Mouse (Mus musculus) ovary, postnatal 36 days (tissue): ENCODE results near the gene Serpina9.
A peak's percentile ranks its signal among the peaks of the same experiment; 100 is the strongest.

Experiments
- DNase-seq: peaks from one replicate; pipeline ENCODE4 v3.0.0; 2022; ENCODE audit warnings: low spot score, mixed read lengths

The Serpina9 gene

DNA sequence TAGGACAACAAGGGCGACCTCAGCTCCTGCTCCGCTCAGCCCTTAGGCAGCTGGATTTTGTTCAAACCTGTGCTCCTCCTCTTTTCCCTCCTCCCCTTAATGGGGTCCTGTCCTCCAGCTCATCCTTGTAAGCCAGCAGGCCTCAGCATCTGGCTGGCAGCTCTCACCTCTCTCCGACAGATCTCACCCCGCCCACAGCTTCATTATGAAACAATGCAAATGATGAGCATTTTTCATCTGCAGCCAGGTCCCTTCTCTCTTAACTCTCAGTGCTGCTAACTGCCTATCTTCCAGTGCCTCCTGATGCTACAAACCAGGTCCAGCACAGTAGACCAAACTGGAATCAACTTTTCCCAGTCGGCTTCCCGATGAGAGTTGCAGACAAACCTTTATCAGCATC lies at the start of gene Serpina9:
Serpina9 (minus strand) TSS at position 136 of the 400 bp plus-strand sequence.
- DNase-seq = no peak

GRCm38 (mm10) chr12:104061862-104062261 lies 48.3 kb upstream of the Serpina9 start:
- DNase-seq = no peak

DNA sequence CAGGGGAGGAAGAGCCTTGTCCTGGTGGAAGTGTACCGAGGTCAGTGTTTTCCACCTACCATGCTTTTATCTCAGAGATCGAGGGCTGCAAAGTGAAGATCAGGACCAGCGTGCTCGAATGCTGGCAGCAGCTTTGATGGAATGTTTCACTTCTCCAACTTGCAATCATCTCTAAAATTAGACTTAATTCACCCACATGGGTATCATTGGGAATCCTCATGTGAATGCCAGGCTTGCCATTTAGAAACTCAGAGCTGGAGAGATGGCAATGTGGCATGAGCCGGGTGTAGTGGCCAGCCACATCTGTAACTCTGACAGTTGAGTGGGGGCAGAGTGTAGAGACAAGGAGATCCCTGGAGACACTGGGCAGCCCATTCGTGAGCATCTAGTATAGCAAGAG lies 46.6 kb upstream of the Serpina9 start:
- DNase-seq = no peak

DNA sequence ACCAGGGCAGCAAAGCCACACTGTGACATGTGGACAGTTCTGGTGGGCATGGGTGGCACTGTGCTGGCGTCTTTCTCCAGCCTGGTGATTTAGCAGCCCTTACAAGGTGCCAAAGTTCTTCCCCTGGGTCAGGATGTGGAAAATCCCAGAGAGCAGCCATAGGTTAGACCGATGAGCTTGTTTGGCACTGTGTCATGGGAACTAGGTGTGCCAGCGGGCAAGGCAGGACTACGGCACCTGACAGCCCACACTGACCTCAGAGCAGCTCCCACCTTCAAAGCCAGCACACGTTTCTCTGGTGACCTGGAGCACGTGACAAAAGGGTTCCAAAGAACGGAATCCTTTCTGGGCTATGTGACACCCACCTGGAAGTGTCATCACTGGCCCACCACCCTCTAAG lies 44.0 kb upstream of the Serpina9 start:
- no peak for DNase-seq

GRCm38 (mm10) chr12:104057050-104057449 lies 43.5 kb upstream of the Serpina9 start:
- no peak for DNase-seq

- no peak for DNase-seq
These were observed 42.2 kb upstream of the Serpina9 start for GRCm38 (mm10) chr12:104055755-104056154.

DNA sequence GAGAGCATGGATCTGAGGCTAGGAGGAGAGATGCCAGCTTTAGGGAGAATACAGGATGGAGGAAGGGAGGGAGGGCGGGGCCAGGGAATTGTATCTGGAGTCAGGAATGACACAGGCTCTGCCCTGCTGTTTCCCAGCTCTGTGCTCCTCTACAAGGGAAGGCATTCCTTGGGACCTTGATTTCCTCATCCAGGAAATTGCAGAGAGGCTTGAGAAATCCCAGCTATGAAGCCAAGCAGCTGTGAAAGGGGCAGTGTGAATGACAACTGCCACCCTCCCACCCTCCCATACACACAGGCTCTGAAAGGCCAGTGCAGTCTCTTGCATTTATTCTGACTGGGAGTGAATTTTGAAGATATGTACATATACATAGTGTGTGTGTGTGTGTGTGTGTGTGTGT lies 40.4 kb upstream of the Serpina9 start:
- no peak for DNase-seq

GRCm38 (mm10) chr12:104045713-104046112 lies 32.2 kb upstream of the Serpina9 start:
- DNase-seq = no peak

DNA sequence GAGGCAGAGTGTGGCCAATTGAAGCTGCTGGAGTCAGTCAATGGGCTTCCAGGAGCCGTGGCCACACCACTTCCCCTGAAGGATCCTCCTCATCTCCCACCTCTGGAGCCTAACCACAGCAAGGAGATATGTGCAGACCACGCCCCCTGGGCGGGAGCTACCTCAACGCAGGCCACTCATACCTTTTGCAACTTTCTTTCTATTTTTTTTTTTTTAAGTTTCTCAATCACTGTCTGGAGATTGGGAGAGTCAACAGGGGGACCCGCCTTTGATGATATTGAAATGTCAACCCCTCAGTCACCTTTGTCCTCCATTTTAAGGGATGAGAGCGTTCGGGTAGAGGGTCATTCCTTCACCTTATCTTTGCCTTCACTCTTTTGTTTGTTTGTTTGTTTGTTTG lies 30.8 kb upstream of the Serpina9 start, which contains the start of gene Serpina12:
Serpina12 (minus strand) TSS at position 101 of the 400 bp plus-strand sequence.
- DNase-seq = no peak

DNA sequence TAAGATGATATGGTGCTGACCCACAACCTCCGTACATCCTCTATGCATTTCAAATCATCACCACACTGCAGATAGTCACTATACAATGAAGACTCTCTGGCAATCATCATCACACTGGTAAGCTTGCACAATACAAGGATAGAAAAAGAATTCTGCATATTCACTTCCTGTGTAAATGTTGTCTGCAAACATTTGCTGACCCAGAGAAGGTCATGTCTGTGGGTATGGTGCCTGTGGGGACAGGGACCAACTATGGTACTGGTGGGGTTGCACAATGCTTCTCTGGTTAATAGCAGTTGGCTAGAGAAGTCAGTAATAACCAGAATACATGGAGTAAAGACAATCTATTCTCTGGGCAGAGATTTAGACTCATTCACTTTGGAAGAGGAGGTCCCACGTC lies 29.2 kb upstream of the Serpina9 start:
- no peak for DNase-seq

GRCm38 (mm10) chr12:104041401-104041800 lies 27.8 kb upstream of the Serpina9 start:
- DNase-seq = peak; percentile 27

DNA sequence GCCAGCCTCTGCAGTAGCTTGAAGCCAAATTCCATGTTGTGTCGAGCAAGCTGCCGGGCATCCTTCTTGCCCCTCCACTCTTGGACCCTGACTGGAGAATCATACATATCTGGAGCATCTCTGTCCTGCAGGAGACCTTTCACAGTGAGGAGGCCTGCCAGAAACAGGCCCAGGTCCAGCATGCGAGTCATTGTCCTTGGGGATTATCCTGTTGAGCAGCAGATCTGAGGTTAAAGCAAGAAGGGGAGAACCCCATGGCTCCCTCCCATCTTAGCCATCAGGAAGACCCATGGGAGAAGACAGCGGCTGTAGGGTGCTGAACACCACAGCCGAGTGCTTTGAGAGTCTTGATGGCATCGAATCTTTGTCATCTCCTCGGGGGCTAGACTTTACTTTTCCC lies 24.6 kb upstream of the Serpina9 start:
- no peak for DNase-seq

DNA sequence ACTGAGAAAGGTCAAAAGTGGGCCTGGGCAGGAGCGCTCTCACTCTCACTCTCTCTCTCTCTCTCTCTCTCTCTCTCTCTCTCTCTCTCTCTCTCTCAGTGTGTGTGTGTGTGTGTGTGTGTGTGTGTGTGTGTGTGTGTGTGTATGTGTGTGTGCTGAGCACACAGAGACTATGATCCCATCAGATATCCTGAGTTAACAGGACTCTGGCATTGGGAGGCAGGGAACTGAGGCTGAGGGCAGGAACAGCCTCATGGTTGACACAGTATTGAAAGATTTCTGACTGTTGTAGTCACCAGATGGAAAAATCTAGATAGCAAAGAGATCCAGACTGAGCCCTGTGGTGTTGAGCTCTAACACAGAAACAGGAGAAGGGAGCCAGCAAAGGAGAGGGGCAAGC lies 20.2 kb upstream of the Serpina9 start:
- DNase-seq = no peak

DNA sequence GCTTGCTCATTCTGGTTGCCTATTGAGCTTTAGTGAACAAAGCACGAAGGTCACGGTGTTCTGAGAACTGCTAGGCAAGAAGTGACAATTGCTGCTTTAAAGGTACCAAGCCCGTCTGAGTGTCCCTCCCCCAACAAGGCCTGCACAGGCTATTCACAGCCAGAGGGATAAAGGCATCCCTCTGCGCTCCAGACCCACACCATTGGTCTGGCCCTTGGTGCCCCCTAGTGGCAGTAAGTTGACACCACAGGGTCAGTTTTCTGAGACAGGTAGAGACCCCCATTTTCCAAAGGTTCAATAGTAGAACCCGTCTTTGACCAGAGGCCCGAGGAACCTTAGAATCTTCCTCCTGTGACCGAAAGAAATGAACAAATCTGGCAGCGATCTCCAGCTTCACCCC lies 16.4 kb upstream of the Serpina9 start:
- DNase-seq = peak; percentile 39

- DNase-seq = no peak
These were observed 1.7 kb upstream of the Serpina9 start for GRCm38 (mm10) chr12:104015280-104015679.

- no peak for DNase-seq
These were observed 8.9 kb downstream of the Serpina9 start for GRCm38 (mm10) chr12:104004689-104005088.

DNA sequence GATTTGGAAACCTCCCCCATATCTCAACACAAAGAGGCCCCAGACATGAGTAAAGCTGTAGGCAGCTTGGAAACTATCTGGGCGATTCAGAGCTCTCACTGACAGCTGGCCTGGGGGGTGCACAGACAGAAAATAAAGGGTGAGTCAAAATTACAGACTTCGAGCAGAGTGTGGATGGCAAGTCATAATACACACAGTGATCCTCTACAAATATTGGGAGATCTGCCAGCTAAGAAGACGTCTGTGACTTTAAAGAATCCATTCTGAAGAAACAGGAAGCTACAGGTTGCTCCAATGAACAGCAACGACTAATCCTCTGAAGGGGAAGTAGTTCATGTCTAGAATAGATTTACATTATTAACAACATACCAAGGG lies 10.3 kb downstream of the Serpina9 start:
- no peak for DNase-seq

GRCm38 (mm10) chr12:104002569-104003237 lies 10.9 kb downstream of the Serpina9 start:
- peak; percentile 36 for DNase-seq

DNA sequence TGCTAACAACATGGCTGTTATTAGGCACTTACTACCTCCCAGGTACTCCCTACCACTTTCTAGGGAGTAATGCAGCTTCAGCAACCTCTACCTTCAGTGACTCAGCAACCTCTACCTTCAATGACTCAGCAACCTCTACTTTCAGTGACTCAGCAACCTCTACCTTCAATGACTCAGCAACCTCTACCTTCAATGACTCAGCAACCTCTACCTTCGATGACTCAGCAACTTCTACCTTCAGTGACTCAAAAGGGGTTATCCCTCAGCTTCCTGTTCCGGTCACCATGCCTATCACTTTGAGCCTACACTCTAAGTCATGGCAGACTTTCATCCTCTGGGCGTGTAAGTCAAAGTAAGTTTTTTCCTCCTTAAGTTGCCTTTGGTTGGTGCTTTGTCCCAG lies 13.0 kb downstream of the Serpina9 start:
- no peak for DNase-seq

DNA sequence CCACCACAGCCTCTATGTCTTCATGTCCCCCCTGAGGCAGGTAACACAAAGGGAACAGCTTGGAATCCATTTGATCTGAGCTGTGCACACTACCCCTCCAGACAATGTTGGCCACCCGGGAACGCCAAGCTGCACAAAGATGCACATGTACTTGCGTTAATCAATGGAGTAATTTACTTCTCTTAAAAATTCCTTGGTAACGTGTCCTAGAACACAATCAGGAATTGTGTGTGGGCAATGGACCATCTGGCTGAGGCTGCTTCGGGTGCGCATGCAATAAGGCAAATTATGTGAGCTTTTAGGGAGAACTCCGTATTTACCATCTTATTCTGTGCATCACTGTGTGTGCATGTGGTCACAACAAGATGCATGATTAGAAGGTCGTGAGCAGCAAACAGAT lies 13.9 kb downstream of the Serpina9 start:
- no peak for DNase-seq

DNA sequence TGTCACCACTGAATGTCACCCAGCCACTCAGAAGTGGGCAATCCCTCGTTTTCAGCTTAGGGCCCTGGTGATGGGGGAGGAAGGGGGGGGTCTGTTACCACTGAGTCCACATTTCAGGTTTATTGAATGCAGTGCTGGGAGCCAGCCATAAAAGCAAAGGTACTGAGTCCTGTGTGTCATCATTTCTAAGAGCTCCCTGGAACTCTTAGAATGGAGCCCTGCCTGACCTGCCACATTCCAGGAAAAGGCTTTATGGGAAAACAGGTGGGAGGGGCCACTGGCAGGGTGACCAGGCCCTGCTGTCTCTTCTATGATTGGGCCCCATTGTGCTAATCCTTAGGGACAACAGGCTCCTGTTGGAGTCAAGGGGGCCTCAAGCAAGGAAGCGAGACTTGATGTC lies 17.0 kb downstream of the Serpina9 start:
- no peak for DNase-seq

GRCm38 (mm10) chr12:103995292-103996072 lies 18.1 kb downstream of the Serpina9 start:
- peak; percentile 74 for DNase-seq

- DNase-seq = no peak
These were observed 20.6 kb downstream of the Serpina9 start for GRCm38 (mm10) chr12:103992945-103993344.

DNA sequence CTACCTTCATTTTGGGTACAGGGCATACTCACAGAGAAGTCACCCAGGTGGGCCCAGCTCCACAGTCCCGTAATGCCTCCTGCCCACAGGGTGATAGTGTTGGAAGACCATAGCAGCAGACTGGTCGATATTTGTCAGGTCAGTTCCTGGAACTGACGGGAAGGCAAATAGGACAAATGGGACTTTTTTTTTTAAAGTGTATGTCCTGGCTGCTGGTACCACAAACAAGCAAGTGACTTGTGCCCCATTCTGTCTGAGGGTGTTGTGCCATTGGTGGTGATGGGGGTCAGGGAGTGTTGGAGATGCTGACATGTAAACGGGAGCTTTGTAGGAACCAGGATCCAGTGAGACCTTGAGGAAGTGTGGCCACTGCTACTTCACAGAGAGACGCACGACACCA lies 23.7 kb downstream of the Serpina9 start, which contains the start of gene Serpina11:
Serpina11 (minus strand) TSS at position 101 of the 400 bp plus-strand sequence.
- DNase-seq = no peak
